8 mouse cellular contexts compared by ENCODE assay signal in the genomic region with DNA sequence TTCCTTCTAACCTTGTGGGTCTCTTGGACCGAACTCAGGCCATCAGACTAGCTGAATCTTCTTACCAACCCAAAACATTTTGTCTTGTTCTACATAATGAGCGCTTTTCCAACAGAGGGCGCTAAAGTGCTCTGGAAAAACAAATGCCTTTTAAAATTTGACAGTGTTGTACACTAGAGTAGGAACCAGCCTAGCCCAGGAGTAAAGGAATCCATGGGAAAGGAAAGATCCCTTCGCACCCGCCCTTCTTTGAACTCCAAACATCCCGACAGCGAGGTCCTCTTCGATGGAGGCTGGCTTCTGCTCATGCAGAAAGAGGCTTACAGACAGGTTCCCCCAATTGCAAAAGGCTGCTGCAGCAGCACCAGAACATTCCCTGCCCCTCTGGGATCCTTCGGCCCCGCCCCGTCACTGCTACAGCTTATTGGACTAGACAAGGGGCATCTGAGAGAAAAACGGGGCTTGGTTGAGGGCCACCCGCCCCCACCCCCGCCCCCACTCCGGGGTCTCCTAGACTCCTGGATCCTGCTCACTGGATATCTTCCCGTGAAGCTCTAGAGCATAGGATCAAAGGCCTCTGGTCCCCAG. TPM values are rescaled to one million over a fixed set of nuclear protein-coding genes. Genes with fewer than 3 reads are reported as not detected.
DNase-seq lines count a peak whose midpoint lies in the region; ATAC-seq and TF ChIP-seq lines count a peak whose summit lies in the region.

No protein-coding gene starts in this region.

- no peaks in the 10 kb centered on the region for H3K9me3 ChIP-seq in E14TG2a.4 (ENCODE audit: low read length)
- no peaks in the 10 kb centered on the region for H3K9me3 ChIP-seq in embryonic facial prominence, embryonic 13.5 days
- no peaks in the 10 kb centered on the region for H3K9me3 ChIP-seq in heart, postnatal 0 days (replicated peaks; ENCODE audit: control insufficient read depth, low read length)
- H3K9me3 ChIP-seq in lung, embryonic 16.5 days (ENCODE audit: control insufficient read depth, low read length) = no peaks in the 10 kb centered on the region

- H3K4me1 ChIP-seq in E14TG2a.4 (replicated peaks; ENCODE audit: low read depth, low read length) = peaks cover 52% of the 10 kb centered on the region
- peaks cover 18% of the 10 kb centered on the region for H3K4me1 ChIP-seq in embryonic facial prominence, embryonic 13.5 days
- H3K4me1 ChIP-seq in heart, postnatal 0 days (ENCODE audit: control insufficient read depth, insufficient read depth) = no peaks in the 10 kb centered on the region
- peaks cover 8% of the 10 kb centered on the region for H3K4me1 ChIP-seq in lung, embryonic 16.5 days (replicated peaks; ENCODE audit: control insufficient read depth, insufficient read depth, low read length)

- no peaks in the 10 kb centered on the region for H3K36me3 ChIP-seq in E14TG2a.4 (ENCODE audit: insufficient read depth, low read length)
- no peaks in the 10 kb centered on the region for H3K36me3 ChIP-seq in embryonic facial prominence, embryonic 13.5 days
- no peaks in the 10 kb centered on the region for H3K36me3 ChIP-seq in heart, postnatal 0 days (replicated peaks; ENCODE audit: control insufficient read depth, insufficient read depth, low read length)
- no peaks in the 10 kb centered on the region for H3K36me3 ChIP-seq in lung, embryonic 16.5 days (ENCODE audit: control insufficient read depth, insufficient read depth, low read length)

- H3K4me2 ChIP-seq in embryonic facial prominence, embryonic 13.5 days = peak overlapping the region; percentile 39
- no peak overlapping the region for H3K4me2 ChIP-seq in heart, postnatal 0 days (ENCODE audit: low read depth, low read length)
- H3K4me2 ChIP-seq in lung, embryonic 16.5 days (ENCODE audit: low read depth, low read length) = no peak overlapping the region

- H3K27ac ChIP-seq in embryonic facial prominence, embryonic 13.5 days = no peak overlapping the region
- no peak overlapping the region for H3K27ac ChIP-seq in heart, postnatal 0 days (ENCODE audit: low read depth)
- H3K27ac ChIP-seq in lung, embryonic 16.5 days (ENCODE audit: low read length) = no peak overlapping the region

- ATAC-seq in embryonic facial prominence, embryonic 13.5 days (ENCODE audit: insufficient number of reproducible peaks, insufficient read depth, low FRiP score, low TSS enrichment, low read depth) = no peak
- ATAC-seq in heart, postnatal 0 days (ENCODE audit: insufficient read depth, low read depth) = peak; percentile 58; the same call in 1 of the 2 replicates
- ATAC-seq in lung, embryonic 16.5 days (ENCODE audit: low read depth) = peak; percentile 56; the same call in 1 of the 2 replicates
- ATAC-seq in granulocyte monocyte progenitor cell, adult 5-6 weeks (replicated peaks; ENCODE audit: poor library complexity, severe bottlenecking) = no peak

- peak overlapping the region; percentile 54 for H3K9ac ChIP-seq in embryonic facial prominence, embryonic 13.5 days
- no peak overlapping the region for H3K9ac ChIP-seq in heart, postnatal 0 days (replicated peaks; ENCODE audit: low read depth, low read length)
- no peak overlapping the region for H3K9ac ChIP-seq in lung, embryonic 16.5 days (ENCODE audit: low read length)

- no peak for TF ChIP-seq EP300 in heart, postnatal 0 days (IDR thresholded peaks at IDR 0.05; ENCODE audit: low read depth)

- DNase-seq in adrenal gland, postnatal 10 days = peak; percentile 79
- DNase-seq in heart, postnatal 0 days (ENCODE audit: low spot score) = peak; percentile 88
- DNase-seq in kidney, postnatal 4 days = peak; percentile 76 to 82
- DNase-seq in right cerebral cortex, postnatal 14 days = peak; percentile 70

- TF ChIP-seq CTCF in E14TG2a.4 (conservative IDR thresholded peaks at IDR 0.05; ENCODE audit: low read length) = peak; percentile 69
- TF ChIP-seq CTCF in heart, postnatal 0 days (IDR thresholded peaks at IDR 0.05; ENCODE audit: low read depth) = peak; percentile 70

- WGBS in embryonic facial prominence, embryonic 13.5 days = 28% methylated on average over 16 of the region's 16 CpGs
- WGBS in heart, postnatal 0 days = 32% methylated on average over 16 of the region's 16 CpGs
- WGBS in lung, embryonic 16.5 days = 23% methylated on average over 16 of the region's 16 CpGs

- peaks cover 17% of the 10 kb centered on the region for H3K27me3 ChIP-seq in E14TG2a.4 (ENCODE audit: insufficient read depth, low read length)
- no peaks in the 10 kb centered on the region for H3K27me3 ChIP-seq in embryonic facial prominence, embryonic 13.5 days
- no peaks in the 10 kb centered on the region for H3K27me3 ChIP-seq in heart, postnatal 0 days (ENCODE audit: control insufficient read depth, insufficient read depth, low read length)
- no peaks in the 10 kb centered on the region for H3K27me3 ChIP-seq in lung, embryonic 16.5 days (ENCODE audit: control insufficient read depth, insufficient read depth, low read depth, low read length)

- H3K4me3 ChIP-seq in E14TG2a.4 (replicated peaks; ENCODE audit: low read length) = peak overlapping the region; percentile 77
- H3K4me3 ChIP-seq in embryonic facial prominence, embryonic 13.5 days = no peak overlapping the region
- H3K4me3 ChIP-seq in heart, postnatal 0 days (ENCODE audit: low read depth, low read length) = no peak overlapping the region
- H3K4me3 ChIP-seq in lung, embryonic 16.5 days (ENCODE audit: low read length) = no peak overlapping the region

RNA-seq across cellular contexts. Expression of a gene that starts 11.5 kb away (rescaled TPM):
- total RNA-seq in adrenal gland, postnatal 10 days (2021) = not detected
- not detected in 2 replicates for polyA plus RNA-seq in embryonic facial prominence, embryonic 13.5 days (2015; fragmentation: Nextera tagmentation; extraction: Ambion mirVana)
- not detected in 2 replicates for total RNA-seq in heart, postnatal 0 days (2014; rRNA removed; ENCODE audit: low replicate concordance)
- polyA plus RNA-seq in heart, postnatal 0 days (2015; fragmentation: Nextera tagmentation; extraction: Ambion mirVana) = 0.26 and 0.27 TPM in 2 replicates
- polyA plus RNA-seq in lung, embryonic 16.5 days (2015; fragmentation: Nextera tagmentation; extraction: Ambion mirVana) = 0.04 TPM in 1 of 2 replicates, not detected in the other
- total RNA-seq in granulocyte monocyte progenitor cell, adult 5-6 weeks (2014; fragmentation: Nextera tagmentation) = 1.1 and 2.0 TPM in 2 replicates
- total RNA-seq in granulocyte monocyte progenitor cell, adult 5-6 weeks (2017) = 0.60 TPM in 1 of 2 replicates, not detected in the other

RNA-seq across cellular contexts. Expression of a gene that starts 28.4 kb away (rescaled TPM):
- total RNA-seq in adrenal gland, postnatal 10 days (2021) = 100 to 1,000 TPM in 1 of 2 experiments, 10 to 100 TPM in 1; 25.5 to 182 TPM
- polyA plus RNA-seq in embryonic facial prominence, embryonic 13.5 days (2015; fragmentation: Nextera tagmentation; extraction: Ambion mirVana) = 31.8 TPM in 1 of 2 replicates, not detected in the other
- total RNA-seq in heart, postnatal 0 days (2014; rRNA removed; ENCODE audit: low replicate concordance) = 7,568 and 8,637 TPM in 2 replicates
- 15,488 and 15,525 TPM in 2 replicates for polyA plus RNA-seq in heart, postnatal 0 days (2015; fragmentation: Nextera tagmentation; extraction: Ambion mirVana)
- polyA plus RNA-seq in lung, embryonic 16.5 days (2015; fragmentation: Nextera tagmentation; extraction: Ambion mirVana) = 12.4 and 12.7 TPM in 2 replicates
- not detected in 2 replicates for total RNA-seq in granulocyte monocyte progenitor cell, adult 5-6 weeks (2014; fragmentation: Nextera tagmentation)
- total RNA-seq in granulocyte monocyte progenitor cell, adult 5-6 weeks (2017) = not detected in 2 replicates

RNA-seq across cellular contexts. Expression of a gene that starts 28.9 kb away (rescaled TPM):
- total RNA-seq in adrenal gland, postnatal 10 days (2021) = 100 to 1,000 TPM; 149 to 173 TPM
- 237 and 249 TPM in 2 replicates for polyA plus RNA-seq in embryonic facial prominence, embryonic 13.5 days (2015; fragmentation: Nextera tagmentation; extraction: Ambion mirVana)
- 199 and 295 TPM in 2 replicates for total RNA-seq in heart, postnatal 0 days (2014; rRNA removed; ENCODE audit: low replicate concordance)
- polyA plus RNA-seq in heart, postnatal 0 days (2015; fragmentation: Nextera tagmentation; extraction: Ambion mirVana) = 146 and 157 TPM in 2 replicates
- 214 and 259 TPM in 2 replicates for polyA plus RNA-seq in lung, embryonic 16.5 days (2015; fragmentation: Nextera tagmentation; extraction: Ambion mirVana)
- 284 and 366 TPM in 2 replicates for total RNA-seq in granulocyte monocyte progenitor cell, adult 5-6 weeks (2014; fragmentation: Nextera tagmentation)
- total RNA-seq in granulocyte monocyte progenitor cell, adult 5-6 weeks (2017) = 247 and 254 TPM in 2 replicates

Comparison
In these comparisons a context has a peak if more than half of its experiments do, and no peak if none do; other contexts are left out.
1. ATAC-seq: peak in heart, postnatal 0 days (single experiment) and lung, embryonic 16.5 days (single experiment); none in embryonic facial prominence, embryonic 13.5 days (single experiment) and granulocyte monocyte progenitor cell, adult 5-6 weeks (single experiment).
2. RNA of a gene that starts 28.4 kb away (total RNA-seq): 7,568 to 8,637 TPM in heart, postnatal 0 days; 25.5 to 182 TPM in adrenal gland, postnatal 10 days and not detected in granulocyte monocyte progenitor cell, adult 5-6 weeks; every median in the first group is over 10 times any median in the second.
3. Peak in every context shown above with its lines, with median percentiles within 50 percentile points of each other: DNase-seq.